Mouse (Mus musculus) myocyte (in vitro differentiated cells): ENCODE measurements around the gene Rimbp3. TPM values are rescaled to one million over a fixed set of nuclear protein-coding genes. Genes with fewer than 3 reads are reported as not detected.

ENCODE experiments used
- H3K27me3 ChIP-seq: one replicate; pipeline ENCODE4 v1.6.1; 2011; ENCODE audit not compliant: control insufficient read depth, insufficient read depth, insufficient read length
- H3K36me3 ChIP-seq: one replicate; pipeline ENCODE4 v1.6.1; 2011; ENCODE audit not compliant: control insufficient read depth, insufficient read depth
- H3K4me2 ChIP-seq: one replicate; pipeline ENCODE4 v1.6.1; 2011; ENCODE audit warnings: low read depth, control low read depth
- H3K4me3 ChIP-seq: one replicate; pipeline ENCODE4 v1.5.1; 2011; ENCODE audit warnings: mild to moderate bottlenecking, control low read depth, moderate library complexity
- H3K79me2 ChIP-seq: one replicate; pipeline ENCODE4 v1.6.1; 2011; ENCODE audit not compliant: control insufficient read depth, insufficient read depth
- H3ac ChIP-seq: one replicate; pipeline ENCODE4 v1.6.1; 2011; ENCODE audit not compliant: control insufficient read depth, insufficient read length
- CEBPB ChIP-seq: IDR thresholded peaks from 2 replicates; pipeline ENCODE4 v1.6.1; 2011; ENCODE audit warnings: mild to moderate bottlenecking, moderate library complexity; ENCODE audit not compliant: poor library complexity, insufficient read depth, severe bottlenecking
- E2F4 ChIP-seq: IDR thresholded peaks from one replicate; pipeline ENCODE4 v1.6.1; 2011; ENCODE audit warnings: mild to moderate bottlenecking, control low read depth, moderate library complexity; ENCODE audit not compliant: insufficient read depth
- MAX ChIP-seq: IDR thresholded peaks from one replicate; pipeline ENCODE4 v1.6.1; 2011; ENCODE audit warnings: low read depth, mild to moderate bottlenecking, control low read depth
- MYOD1 ChIP-seq, 3 experiments: IDR thresholded peaks; one replicate each; pipeline ENCODE4 v1.6.1; 2011; ENCODE audit warnings: control low read depth in 2 of 3, low read depth in 2 of 3, mild to moderate bottlenecking in 2 of 3, moderate library complexity in 1 of 3; ENCODE audit not compliant: insufficient read length in 2 of 3, control insufficient read depth in 1 of 3
- MYOG ChIP-seq, 3 experiments: IDR thresholded peaks; one replicate each; pipeline ENCODE4 v1.6.1; 2011; ENCODE audit warnings: control low read depth in 2 of 3, low read depth in 2 of 3, mild to moderate bottlenecking in 2 of 3; ENCODE audit not compliant: insufficient read length in 2 of 3, control insufficient read depth in 1 of 3, insufficient read depth in 1 of 3
- POLR2A ChIP-seq: IDR thresholded peaks from one replicate; pipeline ENCODE4 v1.6.1; 2011; ENCODE audit warnings: low read depth, mild to moderate bottlenecking, control low read depth, moderate library complexity; ENCODE audit not compliant: insufficient read length
- POLR2AphosphoS2 ChIP-seq: IDR thresholded peaks from one replicate; pipeline ENCODE4 v1.6.1; 2011; ENCODE audit warnings: low read depth, control low read depth; ENCODE audit not compliant: insufficient read length
- REST ChIP-seq: IDR thresholded peaks from one replicate; pipeline ENCODE4 v1.6.1; 2011; ENCODE audit warnings: mild to moderate bottlenecking, control low read depth, moderate library complexity; ENCODE audit not compliant: insufficient read depth, insufficient read length
- SRF ChIP-seq: IDR thresholded peaks from one replicate; pipeline ENCODE4 v1.6.1; 2011; ENCODE audit warnings: low read depth; ENCODE audit not compliant: control insufficient read depth, insufficient read length
- TCF12 ChIP-seq: IDR thresholded peaks from one replicate; pipeline ENCODE4 v1.6.1; 2011; ENCODE audit warnings: mild to moderate bottlenecking, control low read depth; ENCODE audit not compliant: poor library complexity, insufficient read depth, severe bottlenecking
- TCF3 ChIP-seq: IDR thresholded peaks from one replicate; pipeline ENCODE4 v1.6.1; 2011; ENCODE audit warnings: low read depth, control low read depth; ENCODE audit not compliant: insufficient read length
- USF1 ChIP-seq: IDR thresholded peaks from one replicate; pipeline ENCODE4 v1.6.1; 2011; ENCODE audit warnings: low read depth, mild to moderate bottlenecking, control low read depth, moderate library complexity
- polyA plus RNA-seq: library from polyadenylated mRNA; unstranded; fragments of >200 nt; fragmentation: generic; extraction: Trizol; gene quantifications from one replicate; pipeline ENCODE4 v1.2.1, GENCODE M21; 2012; ENCODE audit warnings: missing spikeins

The Rimbp3 gene
- polyA plus RNA-seq, 1 experiment: 0.07 TPM

DNA sequence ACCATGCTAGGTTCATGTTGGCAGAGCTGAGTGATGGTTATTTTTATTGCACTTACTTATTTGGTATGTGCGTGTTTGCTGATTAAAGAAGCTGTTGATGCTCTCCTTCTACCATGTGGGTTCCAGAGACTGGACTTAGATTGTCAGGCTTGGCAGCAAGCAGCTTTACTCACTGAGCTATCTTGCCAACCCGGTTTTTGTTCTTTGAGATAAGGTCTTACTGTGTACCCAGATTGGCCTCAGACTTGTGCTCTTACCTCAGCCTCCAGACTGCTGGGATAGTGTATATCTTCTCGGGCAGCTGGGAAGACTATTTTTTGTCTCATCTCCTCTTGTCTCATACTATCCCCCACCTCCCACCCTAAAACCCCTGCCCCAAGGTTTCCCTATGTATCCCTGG, 29.2 kb downstream of the Rimbp3 start:
- Histone ChIP-seq H3K79me2 (peaks cover 27% of the 10 kb centered on the region), H3K4me2 (no peak overlapping the region), H3K27me3 (no peaks in the 10 kb centered on the region), H3ac (no peak overlapping the region), H3K4me3 (no peak overlapping the region), H3K36me3 (no peaks in the 10 kb centered on the region)
- TF ChIP-seq USF1: no peak
- TF ChIP-seq TCF3: no peak
- no peak for TF ChIP-seq TCF12
- TF ChIP-seq MAX: no peak
- TF ChIP-seq POLR2AphosphoS2: no peak

DNA sequence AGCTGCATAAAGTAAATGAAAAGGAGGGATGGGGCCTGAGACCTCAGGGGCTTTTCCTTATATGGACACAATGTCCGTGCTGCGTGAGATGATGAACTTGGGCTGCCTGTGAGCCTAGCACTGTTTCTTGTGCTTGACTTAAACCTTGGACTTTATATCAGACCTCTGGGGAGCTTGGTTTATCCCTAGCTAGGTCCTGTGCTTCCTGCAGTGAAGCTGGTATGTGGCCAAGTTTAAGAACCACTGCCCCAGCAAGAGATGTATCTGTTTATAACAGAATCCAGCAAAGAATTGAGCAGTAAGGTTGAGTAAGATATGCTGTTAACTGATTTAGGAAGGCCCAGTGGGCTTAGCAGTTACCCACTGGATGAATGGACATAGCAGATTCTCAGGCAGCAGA, 31.0 kb downstream of the Rimbp3 start:
- Histone ChIP-seq H3K36me3 (no peaks in the 10 kb centered on the region), H3ac (no peak overlapping the region), H3K27me3 (no peaks in the 10 kb centered on the region), H3K79me2 (peaks cover 27% of the 10 kb centered on the region), H3K4me2 (no peak overlapping the region), H3K4me3 (no peak overlapping the region)
- no peak for TF ChIP-seq SRF
- no peak for TF ChIP-seq CEBPB
- no peak for TF ChIP-seq MYOD1 (IDR thresholded peaks at IDR 0.05; ENCODE audit: control insufficient read depth in 1 of 3, insufficient read length in 2 of 3, low read depth in 2 of 3)
- no peak for TF ChIP-seq TCF12
- TF ChIP-seq MYOG (IDR thresholded peaks at IDR 0.05; ENCODE audit: control insufficient read depth in 1 of 3, insufficient read depth in 1 of 3, insufficient read length in 2 of 3, low read depth in 2 of 3): no peak

DNA sequence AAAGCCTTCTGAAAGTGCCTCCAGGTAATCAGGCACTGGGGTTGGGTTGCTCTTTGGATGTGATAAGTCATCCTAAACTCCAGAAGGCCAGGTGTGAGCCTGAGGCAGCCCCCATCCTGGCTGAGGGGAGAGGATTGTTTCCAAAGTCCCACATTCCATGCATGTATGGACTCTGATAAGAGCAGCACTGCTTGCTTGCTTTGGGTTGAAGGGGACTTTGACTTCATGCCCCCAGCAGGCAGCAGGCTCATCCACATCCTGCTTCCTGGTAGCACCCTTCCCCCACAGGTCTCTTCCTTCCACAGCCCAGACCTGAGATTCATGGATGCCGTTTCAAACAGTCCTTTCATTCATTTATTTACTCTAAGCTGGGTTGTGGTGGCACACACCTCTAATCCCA, 35.3 kb downstream of the Rimbp3 start:
- Histone ChIP-seq H3K27me3 (no peaks in the 10 kb centered on the region), H3K4me3 (no peak overlapping the region), H3K79me2 (peaks cover 15% of the 10 kb centered on the region), H3K36me3 (no peaks in the 10 kb centered on the region), H3K4me2 (no peak overlapping the region), H3ac (no peak overlapping the region)
- TF ChIP-seq POLR2AphosphoS2: no peak
- TF ChIP-seq MAX: no peak
- TF ChIP-seq REST: no peak
- no peak for TF ChIP-seq SRF
- TF ChIP-seq TCF3: no peak
- TF ChIP-seq MYOG (IDR thresholded peaks at IDR 0.05; ENCODE audit: control insufficient read depth in 1 of 3, insufficient read depth in 1 of 3, insufficient read length in 2 of 3, low read depth in 2 of 3): no peak
- TF ChIP-seq MYOD1 (IDR thresholded peaks at IDR 0.05; ENCODE audit: control insufficient read depth in 1 of 3, insufficient read length in 2 of 3, low read depth in 2 of 3): no peak

DNA sequence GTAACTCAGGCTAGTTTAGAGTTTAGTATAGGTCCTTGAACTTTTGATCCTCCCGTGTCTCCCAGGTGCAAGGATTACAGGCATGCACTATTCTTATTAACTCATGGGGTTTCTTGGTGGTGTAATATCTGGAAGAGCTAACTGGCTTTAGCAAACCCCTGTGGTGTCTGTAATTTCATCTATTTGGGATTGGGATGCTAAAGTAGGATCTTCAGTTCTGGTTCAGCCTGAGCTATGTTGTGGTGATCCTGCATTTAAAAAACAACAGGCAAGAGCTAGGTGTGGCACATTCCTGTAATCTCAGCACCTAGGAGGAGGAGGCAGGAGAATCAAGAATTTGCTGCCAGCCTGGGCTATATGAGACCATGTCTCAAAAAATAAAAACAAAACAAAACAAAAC, 36.6 kb downstream of the Rimbp3 start:
- no peak overlapping the region for H3ac ChIP-seq
- H3K27me3 ChIP-seq: no peaks in the 10 kb centered on the region
- H3K79me2 ChIP-seq: peaks cover 4% of the 10 kb centered on the region
- no peak overlapping the region for H3K4me2 ChIP-seq
- no peak overlapping the region for H3K4me3 ChIP-seq
- no peaks in the 10 kb centered on the region for H3K36me3 ChIP-seq
- TF ChIP-seq SRF: no peak
- TF ChIP-seq E2F4: no peak
- TF ChIP-seq REST: no peak
- no peak for TF ChIP-seq POLR2AphosphoS2
- no peak for TF ChIP-seq TCF12
- no peak for TF ChIP-seq USF1
- TF ChIP-seq MYOD1 (IDR thresholded peaks at IDR 0.05; ENCODE audit: control insufficient read depth in 1 of 3, insufficient read length in 2 of 3, low read depth in 2 of 3): no peak
- no peak for TF ChIP-seq POLR2A
- TF ChIP-seq TCF3: no peak
- TF ChIP-seq CEBPB: no peak
- TF ChIP-seq MAX: no peak
- no peak for TF ChIP-seq MYOG (IDR thresholded peaks at IDR 0.05; ENCODE audit: control insufficient read depth in 1 of 3, insufficient read depth in 1 of 3, insufficient read length in 2 of 3, low read depth in 2 of 3)

DNA sequence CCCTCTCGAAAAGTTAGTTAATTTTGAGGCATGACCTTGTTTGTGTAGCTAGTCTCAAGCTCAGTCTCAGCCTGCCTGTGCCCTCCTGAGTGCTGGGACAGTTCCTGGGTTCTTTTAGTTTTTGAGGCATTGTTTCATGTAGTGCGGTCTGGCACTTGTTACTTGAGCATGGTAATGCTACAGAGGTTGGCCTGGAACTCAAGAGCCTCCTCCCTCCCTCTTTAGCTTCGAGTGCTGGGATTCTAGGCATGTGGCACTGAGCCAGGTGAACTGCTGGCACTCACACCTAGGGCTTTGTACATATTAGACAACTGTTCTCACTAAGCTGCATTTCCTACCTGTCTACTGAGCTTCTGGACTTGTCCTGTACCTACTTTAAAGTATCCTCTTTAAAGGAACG, 39.3 kb downstream of the Rimbp3 start:
- H3K79me2 ChIP-seq: peaks cover 5% of the 10 kb centered on the region
- H3K4me2 ChIP-seq: no peak overlapping the region
- no peak overlapping the region for H3K4me3 ChIP-seq
- no peaks in the 10 kb centered on the region for H3K27me3 ChIP-seq
- H3ac ChIP-seq: no peak overlapping the region
- H3K36me3 ChIP-seq: no peaks in the 10 kb centered on the region
- TF ChIP-seq E2F4 (no peak), TCF12 (no peak), POLR2AphosphoS2 (no peak), USF1 (no peak), MAX (no peak), REST (no peak), MYOG (IDR thresholded peaks at IDR 0.05; ENCODE audit: control insufficient read depth in 1 of 3, insufficient read depth in 1 of 3, insufficient read length in 2 of 3, low read depth in 2 of 3) (no peak), CEBPB (no peak), POLR2A (no peak), SRF (no peak), MYOD1 (IDR thresholded peaks at IDR 0.05; ENCODE audit: control insufficient read depth in 1 of 3, insufficient read length in 2 of 3, low read depth in 2 of 3) (no peak), TCF3 (no peak)
